Mouse (Mus musculus) MN1 (cell line): ENCODE data around the gene Ggt6.

ENCODE experiments used
- DNase-seq: peaks from one replicate; pipeline ENCODE4 v3.0.0-alpha.2; 2016; ENCODE audit warnings: low spot score

Ggt6 gene

GRCm38 (mm10) chr11:72434963-72435693, at the start of gene Ggt6:
TSS of gene Ggt6 (plus strand) at chr11:72435526.
- no peak for DNase-seq

GRCm38 (mm10) chr11:72388113-72388529, 47.2 kb upstream of the Ggt6 start:
- no peak for DNase-seq

- no peak for DNase-seq
Observed at GRCm38 (mm10) chr11:72389407-72390142, 45.8 kb upstream of the Ggt6 start.

GRCm38 (mm10) chr11:72391181-72391580, 44.1 kb upstream of the Ggt6 start:
- no peak for DNase-seq

GRCm38 (mm10) chr11:72393243-72393642, 42.1 kb upstream of the Ggt6 start:
- no peak for DNase-seq

- DNase-seq = no peak
Observed at GRCm38 (mm10) chr11:72393669-72394068, 41.7 kb upstream of the Ggt6 start.

- DNase-seq = no peak
Observed at GRCm38 (mm10) chr11:72394694-72395093, 40.6 kb upstream of the Ggt6 start.

- DNase-seq = no peak
Observed at GRCm38 (mm10) chr11:72395652-72396051, 39.7 kb upstream of the Ggt6 start.

- DNase-seq = no peak
Observed at GRCm38 (mm10) chr11:72396621-72397020, 38.7 kb upstream of the Ggt6 start.

GRCm38 (mm10) chr11:72397072-72397471, 38.3 kb upstream of the Ggt6 start:
- no peak for DNase-seq

- no peak for DNase-seq
Observed at GRCm38 (mm10) chr11:72397811-72398525, 37.4 kb upstream of the Ggt6 start.

- no peak for DNase-seq
Observed at GRCm38 (mm10) chr11:72401068-72401467, 34.3 kb upstream of the Ggt6 start.

- no peak for DNase-seq
Observed at GRCm38 (mm10) chr11:72402017-72402416, 33.3 kb upstream of the Ggt6 start.

- DNase-seq = no peak
Observed at GRCm38 (mm10) chr11:72402969-72403368, 32.4 kb upstream of the Ggt6 start.

GRCm38 (mm10) chr11:72405532-72405931, 29.8 kb upstream of the Ggt6 start:
- DNase-seq = no peak

GRCm38 (mm10) chr11:72406079-72406675, 29.1 kb upstream of the Ggt6 start:
- no peak for DNase-seq

- DNase-seq = no peak
Observed at GRCm38 (mm10) chr11:72407081-72407480, 28.2 kb upstream of the Ggt6 start.

GRCm38 (mm10) chr11:72407574-72407973, 27.8 kb upstream of the Ggt6 start:
- no peak for DNase-seq

GRCm38 (mm10) chr11:72408451-72409170, 26.7 kb upstream of the Ggt6 start:
- DNase-seq = no peak

- no peak for DNase-seq
Observed at GRCm38 (mm10) chr11:72409649-72410385, 25.5 kb upstream of the Ggt6 start.

- DNase-seq = no peak
Observed at GRCm38 (mm10) chr11:72410521-72411092, 24.7 kb upstream of the Ggt6 start.
